21 mouse cellular contexts compared by ENCODE assay signal in genomic region chr12:35154149-35154548, GRCm38 (mm10).
"Had no signal": no experiment of that assay in that cellular context is flagged by ENCODE, and none has a peak within 500 bp of the region (broad histone marks: within the 10 kb centered on the region; RNA-seq: fewer than 3 reads in every experiment).

No protein-coding gene starts in this region.

- H3K4me3 ChIP-seq: limb, embryonic 10.5 days; limb, embryonic 13.5 days; liver, embryonic 12.5 days; liver, embryonic 15.5 days; lung, embryonic 15.5 days; midbrain, embryonic 13.5 days; neural tube, embryonic 12.5 days; neural tube, embryonic 15.5 days had no signal

- DNase-seq: kidney, adult 18-20 months; kidney, postnatal 14 days; kidney, postnatal 4 days; liver; lung, adult 18-20 months; lung, postnatal 10 days; lung, postnatal 36 days; right cerebral cortex, adult 18-20 months; right cerebral cortex, postnatal 14 days; right cerebral cortex, postnatal 4 days; thymus, adult 2 months; thymus, postnatal 14 days; thymus, postnatal 4 days had no signal

- H3K27me3 ChIP-seq: limb, embryonic 13.5 days; liver, embryonic 12.5 days; liver, embryonic 15.5 days; lung, embryonic 15.5 days; midbrain, embryonic 13.5 days; neural tube, embryonic 12.5 days; neural tube, embryonic 15.5 days had no signal

- H3K36me3 ChIP-seq: limb, embryonic 10.5 days; liver, embryonic 12.5 days; liver, embryonic 15.5 days; lung, embryonic 15.5 days; midbrain, embryonic 13.5 days; neural tube, embryonic 12.5 days; neural tube, embryonic 15.5 days had no signal

- ATAC-seq: liver, embryonic 12.5 days; midbrain, embryonic 13.5 days had no signal
